Mouse (Mus musculus): ENCODE measurements at regions not wholly inside any gene's neighbourhood (a gene's known extent, or its start where the extent isn't known, plus 50 kb on each side); places are given as distances from the start of the nearest gene placed in this dataset.

DNA sequence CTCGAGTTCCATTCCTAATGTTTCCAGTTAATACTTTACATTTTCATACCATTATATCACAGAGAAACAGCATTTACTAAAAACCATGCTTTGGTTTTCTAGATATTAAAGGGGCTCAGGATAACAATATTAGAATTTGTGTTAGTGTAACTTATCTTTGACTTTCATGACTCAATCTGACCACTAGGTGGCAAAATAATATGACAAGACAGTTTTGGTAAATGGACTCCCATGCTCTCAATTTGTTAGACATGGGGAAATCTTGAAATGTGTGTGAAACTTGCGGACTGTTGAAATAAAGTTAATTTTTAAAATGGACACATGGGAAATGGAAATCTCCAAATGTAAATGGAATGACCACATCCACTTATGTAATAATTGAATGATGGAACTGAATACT lies 214.8 kb downstream of the Dmac1 start:
- TF ChIP-seq CTCF (IDR thresholded peaks at IDR 0.05; ENCODE audit: low read depth) (peak; percentile 49), EP300 (IDR thresholded peaks at IDR 0.05; ENCODE audit: low read depth) (no peak)

Measured in liver, postnatal 0 days (tissue).